Mouse (Mus musculus) megakaryocyte, embryonic 14.5 days (primary cell): ENCODE data around the gene Fbxw8.

ENCODE experiments used
- FLI1 ChIP-seq: IDR thresholded peaks from 2 replicates; pipeline ENCODE4 v1.6.1; 2012; ENCODE audit warnings: low read length, inconsistent platforms, mixed read lengths
- GATA1 ChIP-seq: IDR thresholded peaks from 3 replicates; pipeline ENCODE4 v1.6.1; 2012; ENCODE audit warnings: mixed read lengths, low read length, inconsistent platforms, borderline replicate concordance

- no peak for TF ChIP-seq GATA1
- TF ChIP-seq FLI1 = no peak
Measured at GRCm38 (mm10) chr5:118029035-118029408, 126.2 kb downstream of the Fbxw8 start.
